Mouse (Mus musculus) embryonic fibroblast, embryonic 13.5 days (primary cell): ENCODE results near the gene Cdk19.

Source experiments
- CTCF ChIP-seq: IDR thresholded peaks from 2 replicates; pipeline ENCODE4 v1.5.1; 2011; ENCODE audit warnings: mild to moderate bottlenecking, control low read depth, low read length, moderate library complexity, borderline replicate concordance; ENCODE audit not compliant: insufficient read depth
- POLR2A ChIP-seq: IDR thresholded peaks from 2 replicates; pipeline ENCODE4 v1.6.1; 2011; ENCODE audit warnings: low read depth, mild to moderate bottlenecking, control low read depth, low read length, moderate library complexity

DNA sequence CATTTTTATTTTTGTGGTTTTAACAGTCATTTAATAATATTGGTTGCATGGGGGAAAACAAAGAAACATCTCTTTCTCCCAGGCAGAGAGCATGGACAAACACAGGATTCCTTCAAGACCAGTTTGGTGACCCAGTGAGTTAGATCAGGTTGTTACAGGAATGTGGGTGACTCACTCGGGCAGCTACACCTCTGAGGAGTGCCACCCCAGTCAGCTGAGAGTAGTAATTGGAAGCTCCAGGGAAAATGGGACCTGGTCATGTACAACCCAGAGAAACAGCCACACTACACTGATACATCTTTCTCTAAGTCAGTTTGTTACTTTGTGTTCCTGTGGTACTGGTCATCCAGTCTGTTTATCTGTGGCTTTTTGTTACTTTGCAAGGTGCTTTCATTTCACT lies 40.3 kb downstream of the Cdk19 start:
- TF ChIP-seq CTCF = no peak
- no peak for TF ChIP-seq POLR2A
